Mouse (Mus musculus) cerebellum, adult 18-20 months (tissue): ENCODE measurements around the gene Jak1.
A peak's percentile ranks its signal among the peaks of the same experiment; 100 is the strongest.

Source experiments
- DNase-seq, 2 experiments: peaks; one replicate each; pipeline ENCODE4 v3.0.0; 2021

Gene Jak1

GRCm38 (mm10) chr4:101141768-101142167 lies 123.3 kb downstream of the Jak1 start:
- no peak for DNase-seq

GRCm38 (mm10) chr4:101137975-101138374 lies 127.1 kb downstream of the Jak1 start:
- DNase-seq, result no peak

- no peak for DNase-seq
Measured at GRCm38 (mm10) chr4:101135909-101136308, 129.2 kb downstream of the Jak1 start.

DNA sequence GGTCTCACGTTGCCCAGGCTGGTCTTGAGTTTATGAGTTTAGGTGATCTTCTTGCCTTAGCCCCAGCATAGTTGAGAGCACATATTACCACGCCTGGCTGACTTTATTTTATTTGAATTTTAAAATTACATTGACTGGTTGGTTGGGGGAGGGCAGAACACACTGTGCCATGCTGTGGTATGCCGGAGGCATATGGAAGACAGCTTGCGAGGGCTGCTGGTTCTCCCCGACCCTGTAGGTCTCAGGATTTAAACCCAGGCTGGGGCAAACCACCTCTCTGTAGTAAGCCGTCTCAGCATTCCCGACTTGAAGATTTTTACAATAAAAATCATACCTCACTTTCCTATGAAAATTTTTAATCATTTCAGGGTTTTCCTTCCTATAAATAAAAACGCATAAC lies 130.1 kb downstream of the Jak1 start:
- no peak for DNase-seq

- no peak for DNase-seq
Measured at GRCm38 (mm10) chr4:101121002-101121401, 144.1 kb downstream of the Jak1 start.

GRCm38 (mm10) chr4:101107122-101107521 lies 158.0 kb downstream of the Jak1 start:
- DNase-seq, result peak; percentile 7 to 13
